Mouse (Mus musculus) hindbrain, embryonic 13.5 days (tissue): ENCODE results near the gene Psmd4. TPM values are rescaled to one million over a fixed set of nuclear protein-coding genes. Genes with fewer than 3 reads are reported as not detected.

ENCODE experiments used
- ATAC-seq: fragments of 200-750 bp; cut with Nextera tagmentation; 2 replicates; pipeline ENCODE4 v1.8.0; 2017; ENCODE audit warnings: moderate TSS enrichment; ENCODE audit not compliant: low FRiP score
- H3K27ac ChIP-seq: fragments of 300-500 bp; sonication (generic); 2 replicates; pipeline ENCODE4 v1.5.1; 2015; ENCODE audit warnings: inconsistent platforms, mild to moderate bottlenecking, moderate library complexity
- H3K27me3 ChIP-seq: fragments of 300-500 bp; sonication (generic); 2 replicates; pipeline ENCODE4 v1.6.1; 2015; ENCODE audit warnings: mild to moderate bottlenecking, inconsistent platforms
- H3K36me3 ChIP-seq: fragments of 300-500 bp; sonication (generic); 2 replicates; pipeline ENCODE4 v1.6.1; 2015; ENCODE audit warnings: mild to moderate bottlenecking, inconsistent platforms
- H3K4me1 ChIP-seq: fragments of 300-500 bp; sonication (generic); replicated peaks from 2 replicates; pipeline ENCODE4 v1.6.1; 2015; ENCODE audit warnings: inconsistent platforms
- H3K4me2 ChIP-seq: fragments of 300-500 bp; sonication (generic); 2 replicates; pipeline ENCODE4 v1.6.1; 2015; ENCODE audit warnings: inconsistent platforms, mild to moderate bottlenecking, moderate library complexity
- H3K4me3 ChIP-seq: fragments of 300-500 bp; sonication (generic); 2 replicates; pipeline ENCODE4 v1.5.1; 2015; ENCODE audit warnings: mild to moderate bottlenecking, inconsistent platforms
- H3K9ac ChIP-seq: fragments of 300-500 bp; sonication (generic); 2 replicates; pipeline ENCODE4 v1.6.1; 2015; ENCODE audit warnings: mild to moderate bottlenecking, inconsistent platforms
- H3K9me3 ChIP-seq: fragments of 300-500 bp; sonication (generic); 2 replicates; pipeline ENCODE4 v1.6.1; 2016; ENCODE audit warnings: inconsistent platforms
- WGBS: fragments of 180-500 bp; shearing (Covaris S2); methylation state at CpG from one replicate; pipeline ENCODE4 v1.1.7; 2015; 5-methylcytosine and 5-hydroxymethylcytosine counted together
- microRNA-seq: library from miRNA; unstranded; fragments of <30 nt; microRNA quantifications from one replicate; pipeline ENCODE4, GENCODE M21; 2016
- polyA plus RNA-seq: library from polyadenylated mRNA; unstranded; fragments of >200 nt; fragmentation: Nextera tagmentation; extraction: Ambion mirVana; gene quantifications from 2 replicates; pipeline ENCODE4 v1.2.1, GENCODE M21; 2015

Psmd4 gene
- polyA plus RNA-seq, 1 experiment from 2014 or later, result 269 TPM

DNA sequence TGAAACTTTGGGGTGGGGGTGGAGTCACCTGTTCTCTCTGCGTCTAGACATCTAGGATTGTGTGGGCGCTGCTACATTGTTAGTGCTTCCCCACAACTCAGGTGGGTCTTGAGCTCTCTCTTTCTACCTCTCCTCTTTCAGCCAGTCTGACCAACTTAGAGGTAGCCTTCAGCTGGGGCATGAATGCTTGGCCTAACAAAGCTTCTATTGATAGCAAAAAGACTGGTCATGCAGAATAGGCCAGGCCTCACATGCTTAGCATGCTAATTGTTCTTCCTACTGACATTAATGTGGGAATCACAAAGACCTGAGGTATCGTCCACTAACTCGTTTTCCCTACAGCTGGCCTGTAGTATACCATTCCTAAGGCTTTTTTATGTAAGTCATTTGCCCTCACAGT lies 39.8 kb downstream of the Psmd4 start:
- Histone ChIP-seq H3K4me1 (0 out of 2 replicates have a peak, but pooled peaks cover 4% of the 10 kb centered on the region), H3K27me3 (no peaks in the 10 kb centered on the region), H3K9ac (no peak overlapping the region), H3K36me3 (peaks cover 94% of the 10 kb centered on the region), H3K4me2 (no peak overlapping the region), H3K9me3 (no peaks in the 10 kb centered on the region), H3K4me3 (no peak overlapping the region), H3K27ac (0 out of 2 replicates have a peak overlapping the region, but pooled peaks have one; percentile 25)
- WGBS, result 57% methylated on average over 4 of the region's 4 CpGs
- peak; percentile 47; the same call in 1 of the 2 replicates for ATAC-seq

DNA sequence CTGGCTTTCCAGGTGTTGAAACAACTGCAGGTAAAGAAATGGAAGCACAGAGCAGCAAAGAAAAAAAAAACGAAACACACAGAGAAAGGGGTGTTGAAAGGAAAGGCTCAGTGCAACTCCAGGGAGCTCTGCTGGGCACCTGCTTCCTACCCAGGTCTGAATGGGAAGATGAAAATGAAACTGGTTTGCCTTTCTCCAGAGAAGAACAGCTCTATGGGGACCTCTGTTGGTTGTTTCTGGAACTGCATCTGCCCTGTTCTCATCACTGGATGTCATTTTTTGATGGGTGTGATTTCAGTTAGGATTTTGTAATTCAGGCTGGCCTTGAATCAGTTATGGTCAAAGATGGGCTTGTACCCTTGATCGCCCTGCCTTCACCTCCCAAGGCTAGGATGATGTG lies 45.5 kb downstream of the Psmd4 start:
- no peaks in the 10 kb centered on the region for H3K27me3 ChIP-seq
- ATAC-seq, result no peak
- peaks cover 90% of the 10 kb centered on the region for H3K36me3 ChIP-seq
- no peaks in the 10 kb centered on the region for H3K9me3 ChIP-seq
- no peaks in the 10 kb centered on the region for H3K4me1 ChIP-seq
- H3K4me2 ChIP-seq, result no peak overlapping the region
- H3K9ac ChIP-seq, result no peak overlapping the region
- H3K4me3 ChIP-seq, result no peak overlapping the region
- WGBS, result 27% methylated on average over 2 of the region's 2 CpGs
- H3K27ac ChIP-seq, result no peak overlapping the region

DNA sequence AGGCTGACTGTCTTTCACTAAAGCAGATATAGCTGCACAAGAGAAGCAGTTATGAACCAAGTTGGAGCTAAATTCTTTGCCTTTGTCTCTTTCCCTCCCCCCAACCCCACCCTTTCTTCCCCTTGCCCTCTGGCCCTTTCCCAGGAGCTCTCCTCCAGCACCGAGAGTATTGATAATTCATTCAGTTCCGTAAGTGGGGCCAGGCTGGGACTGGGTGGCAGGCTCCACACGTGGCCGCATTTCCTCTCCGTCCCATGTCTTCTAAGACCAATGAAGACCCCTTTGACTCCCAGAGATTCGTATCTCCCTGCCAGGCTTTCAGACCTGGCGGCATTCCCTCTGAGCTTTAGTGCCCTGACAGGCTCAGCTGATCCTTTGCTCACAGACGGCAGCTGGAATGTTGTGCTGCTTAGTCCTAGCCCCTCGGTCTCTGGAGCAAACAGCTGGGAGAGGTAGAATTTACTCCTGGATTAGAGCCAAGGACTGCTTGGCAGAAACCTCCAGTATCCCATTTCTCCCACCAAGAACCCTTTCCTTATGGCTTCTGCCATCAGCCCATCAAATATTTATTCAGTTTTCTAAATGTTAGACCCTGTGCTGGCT lies 53.2 kb downstream of the Psmd4 start:
- H3K27me3 ChIP-seq, result no peaks in the 10 kb centered on the region
- peaks cover 78% of the 10 kb centered on the region for H3K36me3 ChIP-seq
- no peak for ATAC-seq
- H3K9ac ChIP-seq, result peak overlapping the region; percentile 19; the same call in 1 of the 2 replicates
- peak overlapping the region; percentile 61 for H3K27ac ChIP-seq
- WGBS, result 54% methylated on average over 9 of the region's 9 CpGs
- H3K9me3 ChIP-seq, result no peaks in the 10 kb centered on the region
- no peak overlapping the region for H3K4me2 ChIP-seq
- no peak overlapping the region for H3K4me3 ChIP-seq
- peaks cover 19% of the 10 kb centered on the region for H3K4me1 ChIP-seq

DNA sequence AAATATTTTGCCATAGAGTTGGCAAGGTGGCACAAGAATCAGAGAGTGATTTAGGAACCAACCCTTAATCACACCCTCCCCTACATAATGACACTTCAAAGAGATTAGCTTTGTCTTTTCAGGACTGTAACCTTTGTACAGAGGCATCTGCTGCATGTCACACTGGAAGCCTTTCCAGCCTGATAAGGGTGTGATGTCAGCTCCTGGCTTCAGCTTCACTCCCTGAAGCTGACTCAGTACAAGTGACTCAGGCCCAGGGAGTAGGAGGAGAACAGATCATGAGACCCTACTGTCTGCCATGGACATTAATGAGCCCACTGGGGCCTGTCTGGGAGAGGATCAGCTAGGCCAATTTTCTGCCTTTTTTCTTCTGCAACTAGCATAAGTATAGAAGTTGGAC lies 54.8 kb downstream of the Psmd4 start:
- Histone ChIP-seq H3K36me3 (peaks cover 75% of the 10 kb centered on the region), H3K4me3 (no peak overlapping the region), H3K4me2 (no peak overlapping the region), H3K4me1 (peaks cover 19% of the 10 kb centered on the region), H3K27me3 (no peaks in the 10 kb centered on the region), H3K27ac (no peak overlapping the region), H3K9me3 (no peaks in the 10 kb centered on the region), H3K9ac (peak overlapping the region; percentile 5; the same call in 1 of the 2 replicates)
- no peak for ATAC-seq

DNA sequence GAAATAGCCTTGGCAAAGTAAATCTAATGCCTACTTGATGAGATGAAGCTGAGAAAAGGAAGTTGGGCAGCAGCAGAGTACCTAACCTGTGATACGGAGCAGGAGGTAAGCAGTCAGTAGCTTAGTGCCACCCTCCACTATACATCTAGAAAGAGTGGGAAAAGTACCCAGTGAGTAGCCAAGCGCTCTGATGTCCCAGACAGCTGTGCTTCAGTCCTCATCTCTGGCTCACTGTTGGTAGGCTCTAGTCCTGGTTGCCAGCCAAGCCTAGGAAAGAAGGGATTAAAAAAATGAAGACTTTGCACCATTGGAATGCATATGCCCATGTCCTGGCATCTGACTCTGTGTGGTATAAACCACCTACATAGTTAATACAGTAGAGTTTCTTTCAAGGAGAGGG lies 56.9 kb downstream of the Psmd4 start:
- H3K27me3 ChIP-seq, result no peaks in the 10 kb centered on the region
- no peaks in the 10 kb centered on the region for H3K9me3 ChIP-seq
- no peak overlapping the region for H3K4me3 ChIP-seq
- no peak for ATAC-seq
- peaks cover 19% of the 10 kb centered on the region for H3K4me1 ChIP-seq
- WGBS, result 94% methylated on average over 2 of the region's 2 CpGs
- no peak overlapping the region for H3K27ac ChIP-seq
- no peak overlapping the region for H3K4me2 ChIP-seq
- H3K36me3 ChIP-seq, result peaks cover 79% of the 10 kb centered on the region
- no peak overlapping the region for H3K9ac ChIP-seq

DNA sequence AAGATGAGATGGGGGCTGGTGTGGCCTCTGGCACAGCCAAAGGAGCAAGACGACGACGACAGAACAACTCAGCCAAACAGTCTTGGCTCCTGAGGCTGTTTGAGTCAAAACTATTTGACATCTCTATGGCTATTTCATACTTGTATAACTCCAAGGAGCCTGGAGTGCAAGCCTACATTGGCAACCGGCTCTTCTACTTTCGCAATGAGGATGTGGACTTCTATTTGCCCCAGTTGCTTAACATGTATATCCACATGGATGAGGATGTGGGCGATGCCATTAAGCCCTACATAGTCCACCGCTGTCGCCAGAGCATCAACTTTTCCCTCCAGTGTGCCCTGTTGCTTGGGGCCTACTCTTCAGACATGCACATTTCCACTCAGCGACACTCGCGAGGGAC lies 58.1 kb downstream of the Psmd4 start:
- Histone ChIP-seq H3K9ac (no peak overlapping the region), H3K9me3 (no peaks in the 10 kb centered on the region), H3K36me3 (peaks cover 80% of the 10 kb centered on the region), H3K4me1 (peaks cover 14% of the 10 kb centered on the region), H3K27ac (no peak overlapping the region), H3K27me3 (no peaks in the 10 kb centered on the region), H3K4me2 (no peak overlapping the region), H3K4me3 (no peak overlapping the region)
- 90% methylated on average over 11 of the region's 11 CpGs for WGBS
- no peak for ATAC-seq

Small RNAs within 50 kb of the gene (microRNA-seq; reads per million reads assigned to microRNA genes)
- 1.6 reads per million for gene Mir7013

Other genes with a start within 250 kb of the Psmd4 start
- 22.7 and 23.4 TPM in 2 replicates for gene Pogz, start 205.0 kb downstream of the Psmd4 start, polyA plus RNA-seq
- gene Psmb4, start 155.7 kb downstream of the Psmd4 start, polyA plus RNA-seq, result 366 and 376 TPM in 2 replicates
- gene Selenbp1, start 109.6 kb downstream of the Psmd4 start, polyA plus RNA-seq, result 10.1 and 14.1 TPM in 2 replicates
- 5.4 and 5.5 TPM in 2 replicates for gene Rfx5, start 88.5 kb downstream of the Psmd4 start, polyA plus RNA-seq
- 23.2 and 24.7 TPM in 2 replicates for gene Pi4kb, start 67.9 kb downstream of the Psmd4 start, polyA plus RNA-seq
- gene Zfp687, start 27.2 kb downstream of the Psmd4 start, polyA plus RNA-seq, result 21.6 and 22.8 TPM in 2 replicates
- 15.4 and 16.7 TPM in 2 replicates for gene Pip5k1a, start 64.3 kb upstream of the Psmd4 start, polyA plus RNA-seq
- 219 and 221 TPM in 2 replicates for gene Vps72, start 68.4 kb upstream of the Psmd4 start, polyA plus RNA-seq
- gene Tmod4, start 81.9 kb upstream of the Psmd4 start, polyA plus RNA-seq, result 0.99 and 1.5 TPM in 2 replicates
- 95.9 and 97.1 TPM in 2 replicates for gene Scnm1, start 91.4 kb upstream of the Psmd4 start, polyA plus RNA-seq
- gene Lysmd1, start 91.5 kb upstream of the Psmd4 start, polyA plus RNA-seq, result 36.8 and 38.4 TPM in 2 replicates
- gene Tnfaip8l2, start 99.7 kb upstream of the Psmd4 start, polyA plus RNA-seq, result 2.8 and 3.1 TPM in 2 replicates
- 31.5 and 31.8 TPM in 2 replicates for gene Sema6c, start 117.8 kb upstream of the Psmd4 start, polyA plus RNA-seq
- gene Gabpb2, start 175.3 kb upstream of the Psmd4 start, polyA plus RNA-seq, result 4.5 and 4.6 TPM in 2 replicates
- 65.5 and 68.9 TPM in 2 replicates for gene Cdc42se1, start 186.1 kb upstream of the Psmd4 start, polyA plus RNA-seq
- gene Mllt11, start 189.6 kb upstream of the Psmd4 start, polyA plus RNA-seq, result 307 and 311 TPM in 2 replicates
- gene Gm128, start 199.0 kb upstream of the Psmd4 start, polyA plus RNA-seq, result 0.19 and 0.26 TPM in 2 replicates
- gene Bnipl, start 208.6 kb upstream of the Psmd4 start, polyA plus RNA-seq, result 0.13 and 0.25 TPM in 2 replicates
- 42.2 and 43.0 TPM in 2 replicates for gene Mindy1, start 238.7 kb upstream of the Psmd4 start, polyA plus RNA-seq
- gene Prune1, start 239.5 kb upstream of the Psmd4 start, polyA plus RNA-seq, result 50.3 and 51.8 TPM in 2 replicates